Mouse (Mus musculus): ENCODE data around the gene Sspo.

The Sspo gene

GRCm38 (mm10) chr6:48539860-48540259 lies 91.8 kb downstream of the Sspo start:
- no peak for DNase-seq (ENCODE audit: low spot score in 2 of 2)

- DNase-seq (ENCODE audit: low spot score in 2 of 2) = no peak
These were observed 92.7 kb downstream of the Sspo start for GRCm38 (mm10) chr6:48540721-48541120.

DNA sequence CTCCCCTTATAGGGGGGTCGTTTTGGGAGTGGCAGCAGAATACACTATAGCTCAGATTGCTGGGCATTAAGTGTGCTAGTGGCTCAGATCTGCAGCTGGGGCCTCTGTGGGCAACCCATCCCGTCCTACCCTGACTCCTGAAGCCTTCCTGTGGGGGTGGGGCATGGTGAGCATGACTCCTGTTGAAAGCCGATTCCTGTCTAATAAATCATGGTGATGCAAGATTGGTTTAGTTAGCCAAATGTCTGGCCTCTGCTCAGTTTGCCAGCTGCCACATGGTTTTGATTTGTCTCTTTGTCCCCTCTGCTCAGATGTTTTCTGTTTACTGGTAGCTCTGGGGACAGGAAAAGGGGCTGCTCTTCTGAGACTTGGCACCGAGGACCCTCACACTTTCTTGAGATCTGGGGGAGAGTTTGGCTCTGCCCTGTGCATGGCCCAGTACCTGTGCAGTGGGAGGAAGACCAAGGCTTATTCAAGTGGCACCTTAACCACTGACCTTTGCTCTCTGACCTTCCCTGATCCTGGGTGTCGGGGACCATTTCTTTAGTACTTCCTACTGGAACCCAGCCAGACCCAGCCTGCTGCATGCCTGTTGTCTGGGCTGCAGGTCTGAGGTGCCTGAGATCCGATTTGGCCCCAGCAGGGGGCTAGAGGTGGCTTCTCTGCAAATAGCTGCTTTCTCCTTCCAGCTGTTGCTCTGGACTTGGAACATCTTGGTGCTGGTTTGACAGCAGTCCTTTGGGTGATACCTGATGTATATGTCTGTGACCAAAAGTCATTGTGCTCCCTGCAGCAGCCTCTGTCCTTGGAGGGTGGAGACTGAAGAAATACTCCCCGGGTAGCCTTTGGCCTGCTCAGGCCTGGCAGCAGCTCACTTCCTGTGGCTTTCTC lies 93.8 kb downstream of the Sspo start:
- DNase-seq (ENCODE audit: low spot score in 2 of 2) = no peak

DNA sequence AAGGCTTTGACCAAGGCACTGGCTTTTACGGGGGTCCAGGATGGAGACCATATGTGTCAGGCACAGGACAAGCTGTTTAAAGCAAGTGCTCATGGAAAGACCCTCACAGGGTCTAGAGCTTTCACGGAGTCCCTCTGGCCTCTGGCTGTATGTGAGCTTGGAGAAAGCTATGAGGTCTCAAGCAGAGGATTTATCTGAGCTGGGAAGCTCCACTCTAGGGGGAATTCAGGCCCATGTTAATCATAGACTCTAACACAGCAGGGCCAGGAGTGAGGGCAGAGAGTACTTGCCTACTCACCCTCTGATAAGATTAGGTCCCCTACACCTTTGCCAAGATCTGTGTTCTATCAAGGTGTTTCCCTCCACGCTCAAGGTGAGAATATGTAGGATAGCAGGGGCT lies 94.6 kb downstream of the Sspo start:
- no peak for DNase-seq (ENCODE audit: low spot score in 2 of 2)

- no peak for DNase-seq (ENCODE audit: low spot score in 2 of 2)
These were observed 97.2 kb downstream of the Sspo start for GRCm38 (mm10) chr6:48545251-48545650.

- DNase-seq (ENCODE audit: low spot score in 2 of 2) = no peak
These were observed 98.2 kb downstream of the Sspo start for GRCm38 (mm10) chr6:48546271-48546670.

DNA sequence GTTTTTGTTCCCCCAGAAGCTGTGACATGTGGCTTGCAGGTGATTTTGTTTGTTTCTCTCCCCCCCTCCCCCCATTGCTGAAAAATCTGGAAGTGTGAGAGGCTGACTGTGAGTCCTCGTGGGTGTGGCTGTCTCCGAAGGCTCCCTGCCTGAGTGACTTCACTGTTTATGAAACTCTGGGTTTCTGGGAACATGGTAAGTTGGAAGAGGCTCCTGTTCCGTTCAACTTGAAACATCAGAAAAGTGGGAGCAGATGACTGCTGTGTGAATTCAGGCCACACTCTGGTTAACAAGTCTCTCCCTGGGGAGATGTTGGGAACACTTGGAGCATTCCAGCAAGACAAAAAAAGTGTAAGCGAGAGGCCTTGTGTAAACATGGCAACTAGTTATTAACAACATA lies 98.8 kb downstream of the Sspo start:
- DNase-seq (ENCODE audit: low spot score in 2 of 2) = no peak

GRCm38 (mm10) chr6:48548314-48548713 lies 100.3 kb downstream of the Sspo start:
- DNase-seq (ENCODE audit: low spot score in 2 of 2) = no peak
